Mouse (Mus musculus) kidney, adult 18-20 months (tissue): ENCODE measurements at regions not wholly inside any gene's neighbourhood (a gene's known extent, or its start where the extent isn't known, plus 50 kb on each side); places are given as distances from the start of the nearest gene placed in this dataset.

Source experiments
- DNase-seq: peaks from one replicate; pipeline ENCODE4 v3.0.0; 2021

- no peak for DNase-seq
Measured at GRCm38 (mm10) chr12:16183055-16183454, 366.3 kb upstream of the Trib2 start.

GRCm38 (mm10) chr12:16181599-16181998 lies 364.9 kb upstream of the Trib2 start:
- DNase-seq: no peak

- no peak for DNase-seq
Measured at GRCm38 (mm10) chr12:16179897-16180296, 363.2 kb upstream of the Trib2 start.

GRCm38 (mm10) chr12:16176326-16176725 lies 359.6 kb upstream of the Trib2 start:
- DNase-seq: no peak

- no peak for DNase-seq
Measured at GRCm38 (mm10) chr12:16172176-16172575, 355.5 kb upstream of the Trib2 start.

GRCm38 (mm10) chr12:16171636-16172035 lies 354.9 kb upstream of the Trib2 start:
- no peak for DNase-seq

GRCm38 (mm10) chr12:16169781-16170535 lies 353.2 kb upstream of the Trib2 start:
- no peak for DNase-seq

GRCm38 (mm10) chr12:16167793-16168343 lies 351.1 kb upstream of the Trib2 start:
- no peak for DNase-seq

- no peak for DNase-seq
Measured at GRCm38 (mm10) chr12:16165126-16165525, 348.4 kb upstream of the Trib2 start.

GRCm38 (mm10) chr12:16161947-16162346 lies 345.2 kb upstream of the Trib2 start:
- no peak for DNase-seq

- peak; percentile 34 for DNase-seq
Measured at GRCm38 (mm10) chr12:16157896-16158295, 341.2 kb upstream of the Trib2 start.

GRCm38 (mm10) chr12:16155791-16156558 lies 339.3 kb upstream of the Trib2 start:
- no peak for DNase-seq

- DNase-seq: no peak
Measured at GRCm38 (mm10) chr12:16154256-16154655, 337.5 kb upstream of the Trib2 start.

GRCm38 (mm10) chr12:16152108-16152507 lies 335.4 kb upstream of the Trib2 start:
- DNase-seq: no peak

- DNase-seq: peak; percentile 9
Measured at GRCm38 (mm10) chr12:16151170-16151702, 334.5 kb upstream of the Trib2 start.

- no peak for DNase-seq
Measured at GRCm38 (mm10) chr12:16146919-16147318, 330.2 kb upstream of the Trib2 start.

GRCm38 (mm10) chr12:16145621-16146020 lies 328.9 kb upstream of the Trib2 start:
- DNase-seq: no peak

- DNase-seq: no peak
Measured at GRCm38 (mm10) chr12:16141193-16141592, 324.5 kb upstream of the Trib2 start.

GRCm38 (mm10) chr12:16140511-16141110 lies 323.9 kb upstream of the Trib2 start:
- no peak for DNase-seq

- no peak for DNase-seq
Measured at GRCm38 (mm10) chr12:16139152-16139551, 322.4 kb upstream of the Trib2 start.

GRCm38 (mm10) chr12:16137801-16138200 lies 321.1 kb upstream of the Trib2 start:
- no peak for DNase-seq

- DNase-seq: no peak
Measured at GRCm38 (mm10) chr12:16136214-16136671, 319.5 kb upstream of the Trib2 start.

- no peak for DNase-seq
Measured at GRCm38 (mm10) chr12:16135602-16136213, 319.0 kb upstream of the Trib2 start.
